Mouse (Mus musculus) adrenal gland, postnatal 0 days (tissue): ENCODE results near the gene Dlx5. TPM values are rescaled to one million over a fixed set of nuclear protein-coding genes. Genes with fewer than 3 reads are reported as not detected.

Experiments used
- polyA plus RNA-seq: library from polyadenylated mRNA; unstranded; fragments of >200 nt; fragmentation: Nextera tagmentation; extraction: Ambion mirVana; gene quantifications from 2 replicates; pipeline ENCODE4 v1.2.1, GENCODE M21; 2015

Gene Dlx5
- polyA plus RNA-seq, result 0.59 and 0.77 TPM in 2 replicates

DNA sequence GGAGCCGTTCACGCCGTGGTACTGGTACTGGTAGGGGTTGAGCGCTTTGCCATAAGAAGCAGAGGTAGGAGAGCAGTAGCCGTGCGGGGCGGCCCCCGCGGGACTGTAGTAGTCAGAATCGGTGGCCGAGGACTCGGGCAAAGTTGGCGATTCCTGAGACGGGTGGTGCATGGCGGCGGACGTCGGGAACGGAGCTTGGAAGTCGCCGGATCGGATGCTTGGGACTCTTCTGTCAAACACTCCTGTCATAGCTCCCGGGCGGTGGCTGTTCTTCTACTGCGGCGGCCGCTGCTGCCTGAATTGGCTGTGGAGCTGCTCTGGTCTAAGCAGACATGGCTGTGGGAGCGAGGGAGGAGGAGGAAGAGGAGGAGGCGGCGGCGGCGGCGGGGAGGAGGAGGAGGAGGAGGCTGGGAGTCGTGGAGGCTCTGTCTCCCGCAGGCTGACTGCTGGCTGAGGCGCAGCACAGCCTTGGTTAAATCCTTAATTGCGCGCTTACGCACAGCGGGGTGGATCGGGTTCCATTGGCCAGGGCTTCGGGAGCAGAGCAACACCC lies at the start of gene Dlx5:
TSS of gene Dlx5 (minus strand) at position 448 of the 553 bp plus-strand sequence.

DNA sequence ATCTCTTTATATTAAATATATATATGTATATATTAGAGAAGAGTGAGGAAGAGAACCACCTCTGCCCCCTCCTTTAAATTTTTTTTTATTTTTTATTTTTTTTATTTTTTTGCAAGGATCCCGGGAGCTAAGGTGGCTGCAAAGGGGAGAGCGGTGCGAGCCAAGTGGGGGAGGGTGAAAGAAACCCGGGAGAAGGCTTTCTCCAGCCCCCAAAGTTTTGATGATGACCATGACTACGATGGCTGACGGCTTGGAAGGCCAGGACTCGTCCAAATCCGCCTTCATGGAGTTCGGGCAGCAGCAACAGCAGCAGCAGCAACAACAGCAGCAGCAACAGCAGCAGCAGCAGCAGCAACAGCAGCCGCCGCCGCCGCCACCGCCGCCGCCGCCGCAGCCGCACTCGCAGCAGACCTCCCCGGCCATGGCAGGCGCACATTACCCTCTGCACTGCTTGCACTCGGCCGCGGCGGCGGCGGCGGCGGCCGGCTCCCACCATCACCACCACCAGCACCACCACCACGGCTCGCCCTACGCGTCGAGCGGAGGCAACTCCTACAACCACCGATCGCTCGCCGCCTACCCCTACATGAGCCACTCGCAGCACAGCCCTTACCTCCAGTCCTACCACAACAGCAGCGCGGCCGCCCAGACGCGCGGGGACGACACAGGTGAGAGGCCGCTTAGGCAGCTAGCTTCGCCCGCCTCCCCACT lies 18.6 kb downstream of the Dlx5 start, which contains the start of gene Dlx6:
TSS of gene Dlx6 (plus strand) at position 175 of the 711 bp plus-strand sequence.

Other genes starting within 250 kb of the Dlx5 start
- not detected in 2 replicates for gene Dlx6, start 18.8 kb downstream of the Dlx5 start, polyA plus RNA-seq
- gene Sdhaf3, start 73.9 kb upstream of the Dlx5 start, polyA plus RNA-seq, result 6.7 and 7.3 TPM in 2 replicates